Mouse (Mus musculus): Measurements from ENCODE around the gene Epn2. TPM values are rescaled to one million over a fixed set of nuclear protein-coding genes. Genes with fewer than 3 reads are reported as not detected.
"Not testable (repeated sequence)": the region's sequence is repeated elsewhere in the genome, so short reads cannot be mapped to it uniquely, and the experiment has no call there.

The Epn2 gene
- total RNA-seq, 2 experiments from 2014 or later, result 15.0 to 15.5 TPM

GRCm38 (mm10) chr11:61592061-61592460 is 12.6 kb upstream of the Epn2 start:
- DNase-seq, result no peak

- peak; percentile 80 for DNase-seq
Observed at GRCm38 (mm10) chr11:61590516-61591213, 11.2 kb upstream of the Epn2 start.

- DNase-seq, result no peak
Observed at GRCm38 (mm10) chr11:61585421-61585820, 5.9 kb upstream of the Epn2 start.

GRCm38 (mm10) chr11:61584830-61585229 is 5.3 kb upstream of the Epn2 start:
- DNase-seq, result peak; percentile 46

GRCm38 (mm10) chr11:61584096-61584495 is 4.6 kb upstream of the Epn2 start:
- DNase-seq, result no peak

- not testable (repeated sequence) for DNase-seq
Observed at GRCm38 (mm10) chr11:61582808-61583207, 3.3 kb upstream of the Epn2 start.

GRCm38 (mm10) chr11:61579878-61580381 is 443 bp upstream of the Epn2 start:
- DNase-seq, result no peak

GRCm38 (mm10) chr11:61578541-61578982 is 925 bp downstream of the Epn2 start:
- no peak for DNase-seq

- DNase-seq, result no peak
Observed at GRCm38 (mm10) chr11:61577991-61578390, 1.5 kb downstream of the Epn2 start.

- no peak for DNase-seq
Observed at GRCm38 (mm10) chr11:61577349-61577748, 2.1 kb downstream of the Epn2 start.

GRCm38 (mm10) chr11:61573266-61573665 is 6.2 kb downstream of the Epn2 start:
- DNase-seq, result no peak

- no peak for DNase-seq
Observed at GRCm38 (mm10) chr11:61571225-61571624, 8.3 kb downstream of the Epn2 start.

GRCm38 (mm10) chr11:61569671-61570070 is 9.8 kb downstream of the Epn2 start:
- no peak for DNase-seq

GRCm38 (mm10) chr11:61564566-61564965 is 14.9 kb downstream of the Epn2 start:
- DNase-seq, result peak; percentile 70

GRCm38 (mm10) chr11:61563939-61564338 is 15.5 kb downstream of the Epn2 start:
- DNase-seq, result no peak

- DNase-seq, result peak; percentile 13
Observed at GRCm38 (mm10) chr11:61562421-61562820, 17.1 kb downstream of the Epn2 start.

- no peak for DNase-seq
Observed at GRCm38 (mm10) chr11:61559572-61559971, 19.9 kb downstream of the Epn2 start.

- DNase-seq, result no peak
Observed at GRCm38 (mm10) chr11:61553015-61553754, 26.3 kb downstream of the Epn2 start.

GRCm38 (mm10) chr11:61550631-61551030 is 28.9 kb downstream of the Epn2 start:
- DNase-seq, result no peak

GRCm38 (mm10) chr11:61547710-61548109 is 31.8 kb downstream of the Epn2 start:
- no peak for DNase-seq

- DNase-seq, result no peak
Observed at GRCm38 (mm10) chr11:61546452-61546851, 33.0 kb downstream of the Epn2 start.

- no peak for DNase-seq
Observed at GRCm38 (mm10) chr11:61545586-61545985, 33.9 kb downstream of the Epn2 start.

GRCm38 (mm10) chr11:61541106-61541505 is 38.4 kb downstream of the Epn2 start:
- DNase-seq, result no peak
